Mouse (Mus musculus): ENCODE measurements around the gene Eif5b. TPM values are rescaled to one million over a fixed set of nuclear protein-coding genes. Genes with fewer than 3 reads are reported as not detected.
"Not testable (repeated sequence)": the region's sequence is repeated elsewhere in the genome, so short reads cannot be mapped to it uniquely, and the experiment has no call there.

The Eif5b gene
- polyA plus RNA-seq, 1 experiment from 2014 or later = 27.2 TPM

DNA sequence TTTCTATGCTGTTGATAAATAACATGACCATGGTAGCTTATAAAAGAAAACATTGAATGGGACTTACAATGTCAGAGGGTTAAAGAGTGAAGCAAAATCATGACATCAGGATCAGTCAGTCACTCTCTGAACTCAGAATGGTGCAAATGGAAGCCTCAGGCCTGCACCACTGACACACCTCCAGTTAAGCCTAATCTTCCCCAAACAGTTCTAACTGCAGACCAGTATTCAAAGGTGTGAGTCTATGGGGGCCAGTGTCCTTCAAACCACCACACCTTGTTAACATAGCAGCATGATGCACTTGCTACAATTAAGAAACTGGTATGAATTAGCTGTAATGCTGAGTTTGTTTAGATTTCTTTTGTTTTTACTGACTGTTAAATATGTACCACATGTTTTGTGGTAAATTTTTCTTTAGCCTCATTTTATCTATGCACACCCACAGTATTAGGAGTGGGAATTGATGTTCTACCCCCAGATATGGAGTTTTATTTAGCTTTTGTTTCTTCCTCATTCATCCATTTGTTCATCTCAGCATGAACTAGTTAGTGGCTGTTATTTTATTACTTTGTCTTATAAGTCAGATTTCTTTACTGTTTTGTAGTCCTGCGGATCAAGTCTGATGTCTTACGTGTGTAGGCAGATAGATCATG lies 16.9 kb downstream of the Eif5b start:
- H3K4me1 ChIP-seq = no peaks in the 10 kb centered on the region
- no peak for DNase-seq (ENCODE audit: low spot score)
- no peak overlapping the region for H3K27ac ChIP-seq
- H3K9me3 ChIP-seq (replicated peaks) = no peaks in the 10 kb centered on the region
- H3K4me3 ChIP-seq = no peak overlapping the region
- 98% methylated on average over 2 of the region's 2 CpGs for WGBS
- peaks cover 23% of the 10 kb centered on the region for H3K36me3 ChIP-seq
- H3K27me3 ChIP-seq (ENCODE audit: low read depth, poor library complexity, severe bottlenecking) = no peaks in the 10 kb centered on the region

DNA sequence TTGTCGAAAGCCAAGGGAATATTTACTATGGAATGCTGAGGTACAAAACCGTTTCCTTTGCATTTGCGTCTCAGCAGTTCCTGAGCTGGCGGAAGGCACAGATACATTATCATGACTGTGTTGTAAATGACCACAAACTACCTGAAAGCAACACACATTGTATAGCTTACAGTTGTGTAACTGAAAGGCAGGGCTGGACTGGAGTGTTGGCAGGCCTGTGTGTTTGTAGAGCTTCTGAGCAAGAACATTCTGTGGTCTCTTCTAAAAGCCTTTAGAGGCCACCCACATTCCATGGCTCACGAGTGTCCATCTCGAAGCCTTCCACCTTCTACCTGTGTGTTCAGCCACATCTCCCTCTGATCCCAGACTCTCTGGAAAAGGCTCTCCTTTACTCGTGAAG lies 29.5 kb downstream of the Eif5b start:
- no peak for DNase-seq (ENCODE audit: low spot score)
- no peak overlapping the region for H3K27ac ChIP-seq
- 93% methylated on average over 7 of the region's 7 CpGs for WGBS
- no peaks in the 10 kb centered on the region for H3K4me1 ChIP-seq
- H3K4me3 ChIP-seq = no peak overlapping the region
- H3K27me3 ChIP-seq (ENCODE audit: low read depth, poor library complexity, severe bottlenecking) = no peaks in the 10 kb centered on the region
- no peaks in the 10 kb centered on the region for H3K9me3 ChIP-seq (replicated peaks)
- H3K36me3 ChIP-seq = peaks cover 53% of the 10 kb centered on the region

DNA sequence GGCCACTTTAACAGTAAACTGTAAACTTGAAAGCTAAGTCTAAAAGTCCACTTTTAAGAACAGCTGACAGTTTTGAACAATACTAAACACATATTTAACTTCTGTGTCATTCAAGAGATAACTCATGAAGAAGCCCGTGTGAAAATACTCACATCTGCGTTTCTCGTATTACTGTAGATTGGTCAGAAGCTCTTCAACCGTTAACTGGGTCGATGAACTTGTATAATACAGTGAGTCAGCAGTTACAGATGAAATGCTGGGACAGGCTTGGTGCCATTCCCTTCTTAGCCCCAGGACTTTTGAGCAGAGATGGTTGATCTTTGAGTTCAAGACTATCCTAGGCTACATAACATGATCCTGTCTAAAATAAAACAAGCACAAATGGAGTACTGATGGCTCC lies 33.6 kb downstream of the Eif5b start:
- Histone ChIP-seq H3K27ac (no peak overlapping the region), H3K4me3 (no peak overlapping the region), H3K4me1 (no peaks in the 10 kb centered on the region), H3K9me3 (replicated peaks) (no peaks in the 10 kb centered on the region), H3K36me3 (peaks cover 59% of the 10 kb centered on the region), H3K27me3 (ENCODE audit: low read depth, poor library complexity, severe bottlenecking) (no peaks in the 10 kb centered on the region)
- WGBS = 95% methylated on average over 5 of the region's 5 CpGs
- DNase-seq (ENCODE audit: low spot score) = no peak

DNA sequence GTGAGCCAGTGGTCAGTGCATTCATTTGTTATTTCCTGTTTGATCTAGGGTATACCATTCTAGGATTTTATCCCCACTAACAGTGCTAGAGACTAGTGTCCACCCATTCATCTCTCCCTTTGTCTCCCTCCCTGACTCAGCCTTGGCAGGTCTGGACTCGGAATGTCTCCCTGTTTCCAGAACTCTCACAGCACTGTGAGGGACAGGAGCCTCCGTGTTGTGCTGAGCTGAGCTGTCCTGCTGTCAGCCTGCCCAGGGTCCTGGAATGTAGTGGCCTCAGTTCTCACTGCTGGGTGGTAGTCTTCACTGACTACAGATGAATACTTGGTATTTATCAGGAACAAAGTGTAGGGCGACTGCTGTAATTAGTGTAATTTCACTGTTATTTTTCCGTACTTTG lies 37.7 kb downstream of the Eif5b start:
- Histone ChIP-seq H3K4me3 (no peak overlapping the region), H3K36me3 (peaks cover 88% of the 10 kb centered on the region), H3K27me3 (ENCODE audit: low read depth, poor library complexity, severe bottlenecking) (no peaks in the 10 kb centered on the region), H3K9me3 (replicated peaks) (no peaks in the 10 kb centered on the region), H3K4me1 (no peaks in the 10 kb centered on the region), H3K27ac (no peak overlapping the region)
- DNase-seq (ENCODE audit: low spot score) = no peak
- 87% methylated on average over 4 of the region's 4 CpGs for WGBS

DNA sequence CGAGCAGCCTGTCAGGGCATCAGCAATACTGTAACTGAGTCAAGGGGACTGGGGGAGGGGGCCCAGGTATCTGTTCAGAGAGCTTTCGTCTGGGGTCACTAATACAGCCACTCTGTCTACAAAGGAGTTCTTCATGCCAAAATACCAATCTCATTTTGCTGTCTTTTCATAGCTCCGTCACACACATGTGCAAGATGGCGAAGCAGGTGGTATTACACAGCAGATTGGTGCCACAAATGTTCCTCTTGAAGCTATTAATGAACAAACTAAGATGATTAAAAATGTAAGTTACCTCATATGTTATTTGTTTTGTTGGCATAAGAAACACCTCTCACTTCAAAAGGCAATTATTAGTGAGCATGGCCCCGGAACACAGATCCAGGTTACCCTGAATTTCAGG lies 39.6 kb downstream of the Eif5b start:
- no peak for DNase-seq (ENCODE audit: low spot score)
- peaks cover 96% of the 10 kb centered on the region for H3K36me3 ChIP-seq
- H3K27ac ChIP-seq = no peak overlapping the region
- no peaks in the 10 kb centered on the region for H3K4me1 ChIP-seq
- no peaks in the 10 kb centered on the region for H3K27me3 ChIP-seq (ENCODE audit: low read depth, poor library complexity, severe bottlenecking)
- H3K4me3 ChIP-seq = no peak overlapping the region
- 97% methylated on average over 5 of the region's 5 CpGs for WGBS
- no peaks in the 10 kb centered on the region for H3K9me3 ChIP-seq (replicated peaks)

DNA sequence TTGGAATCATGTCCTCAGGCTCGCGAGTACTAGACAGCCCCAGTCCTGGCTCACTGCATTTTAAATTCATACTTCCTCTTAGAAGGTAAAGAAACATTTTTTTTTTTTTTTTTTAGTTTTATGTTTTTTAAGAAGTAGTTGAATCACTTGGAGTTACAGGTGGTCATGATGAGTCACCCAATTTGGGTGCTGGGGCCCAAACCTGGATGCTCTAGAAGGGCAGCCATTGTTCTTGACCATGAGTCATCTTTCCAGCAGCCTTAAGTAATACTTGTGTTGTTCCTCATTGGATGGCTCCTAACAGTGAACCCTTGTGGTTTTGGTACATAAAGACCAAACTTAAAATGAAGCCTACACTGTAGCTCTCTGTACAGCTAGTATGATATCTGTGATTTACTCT lies 41.1 kb downstream of the Eif5b start:
- DNase-seq (ENCODE audit: low spot score) = no peak
- H3K4me3 ChIP-seq = no peak overlapping the region
- H3K36me3 ChIP-seq = peaks cover 95% of the 10 kb centered on the region
- H3K27me3 ChIP-seq (ENCODE audit: low read depth, poor library complexity, severe bottlenecking) = no peaks in the 10 kb centered on the region
- H3K4me1 ChIP-seq = no peaks in the 10 kb centered on the region
- H3K9me3 ChIP-seq (replicated peaks) = no peaks in the 10 kb centered on the region
- no peak overlapping the region for H3K27ac ChIP-seq
- WGBS = 94% methylated on average over 2 of the region's 2 CpGs

DNA sequence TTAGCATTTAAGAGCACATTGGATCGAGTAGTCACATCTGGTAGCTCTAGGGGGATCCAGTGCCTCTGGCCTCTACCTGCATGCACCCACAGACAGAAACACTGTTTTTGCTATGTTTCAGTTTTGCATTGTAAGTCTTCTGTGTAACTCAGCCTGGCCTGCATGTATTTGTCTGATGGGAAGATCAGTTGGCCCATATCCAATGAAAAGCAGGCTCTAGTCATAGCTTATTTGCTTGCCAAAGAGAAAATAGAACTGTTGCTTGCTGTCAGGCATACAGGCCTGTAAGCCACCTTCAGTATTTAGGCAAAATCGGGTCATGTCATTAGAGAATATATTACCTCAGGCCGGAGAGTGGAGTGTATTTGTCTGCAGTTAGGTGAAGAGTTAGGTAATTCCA lies 50.3 kb downstream of the Eif5b start:
- WGBS = 94% methylated on average over 3 of the region's 3 CpGs
- Histone ChIP-seq H3K27ac (no peak overlapping the region), H3K4me1 (no peaks in the 10 kb centered on the region), H3K27me3 (ENCODE audit: low read depth, poor library complexity, severe bottlenecking) (no peaks in the 10 kb centered on the region), H3K4me3 (no peak overlapping the region), H3K9me3 (replicated peaks) (no peaks in the 10 kb centered on the region), H3K36me3 (peaks cover 99% of the 10 kb centered on the region)
- DNase-seq (ENCODE audit: low spot score) = no peak

DNA sequence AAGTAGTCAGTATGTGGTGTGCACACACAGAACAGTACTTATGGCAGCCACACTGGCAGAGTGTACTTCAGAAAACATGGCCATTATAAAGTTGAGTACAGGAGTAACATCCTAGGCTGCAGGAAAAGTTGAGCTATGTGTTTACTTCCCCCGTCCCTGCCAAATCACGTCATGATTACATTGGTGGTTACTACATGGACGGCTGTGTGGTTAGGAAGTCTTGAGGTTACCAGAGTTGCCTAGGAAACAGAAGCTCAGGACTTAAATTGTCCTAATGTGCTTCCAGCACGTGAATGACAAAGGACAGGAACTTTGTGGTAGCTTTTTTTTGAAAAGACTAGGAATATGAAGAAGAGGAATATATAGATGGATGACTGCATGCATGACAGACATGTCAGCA lies 51.8 kb downstream of the Eif5b start:
- peaks cover 100% of the 10 kb centered on the region for H3K36me3 ChIP-seq
- 80% methylated on average over 4 of the region's 4 CpGs for WGBS
- H3K4me1 ChIP-seq = no peaks in the 10 kb centered on the region
- no peak for DNase-seq (ENCODE audit: low spot score)
- no peak overlapping the region for H3K4me3 ChIP-seq
- no peaks in the 10 kb centered on the region for H3K27me3 ChIP-seq (ENCODE audit: low read depth, poor library complexity, severe bottlenecking)
- no peak overlapping the region for H3K27ac ChIP-seq
- no peaks in the 10 kb centered on the region for H3K9me3 ChIP-seq (replicated peaks)

DNA sequence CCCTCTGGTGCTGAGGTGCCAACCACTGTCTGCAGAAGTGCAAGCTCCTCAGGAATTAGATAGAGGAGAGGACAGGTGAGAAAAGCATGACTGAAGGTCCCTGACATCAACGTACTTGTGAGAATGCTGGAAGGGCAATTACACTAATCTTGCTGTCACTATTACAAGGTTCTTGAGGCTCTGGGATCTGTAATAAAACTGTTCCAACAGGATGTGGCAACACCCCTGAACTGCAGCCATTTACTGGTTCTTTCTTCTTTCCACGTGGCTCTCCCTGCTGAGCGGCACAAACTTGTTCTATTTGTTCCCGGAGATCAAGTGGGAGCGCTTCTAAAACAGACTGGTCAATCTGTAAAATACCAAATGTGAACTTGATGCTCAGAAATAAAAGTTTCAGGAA lies 57.4 kb downstream of the Eif5b start:
- Histone ChIP-seq H3K36me3 (peaks cover 99% of the 10 kb centered on the region), H3K9me3 (replicated peaks) (no peaks in the 10 kb centered on the region), H3K4me3 (no peak overlapping the region), H3K27ac (no peak overlapping the region), H3K4me1 (no peaks in the 10 kb centered on the region), H3K27me3 (ENCODE audit: low read depth, poor library complexity, severe bottlenecking) (no peaks in the 10 kb centered on the region)
- 81% methylated on average over 5 of the region's 5 CpGs for whole genome bisulfite sequencing
- DNase-seq (ENCODE audit: low spot score) = no peak

DNA sequence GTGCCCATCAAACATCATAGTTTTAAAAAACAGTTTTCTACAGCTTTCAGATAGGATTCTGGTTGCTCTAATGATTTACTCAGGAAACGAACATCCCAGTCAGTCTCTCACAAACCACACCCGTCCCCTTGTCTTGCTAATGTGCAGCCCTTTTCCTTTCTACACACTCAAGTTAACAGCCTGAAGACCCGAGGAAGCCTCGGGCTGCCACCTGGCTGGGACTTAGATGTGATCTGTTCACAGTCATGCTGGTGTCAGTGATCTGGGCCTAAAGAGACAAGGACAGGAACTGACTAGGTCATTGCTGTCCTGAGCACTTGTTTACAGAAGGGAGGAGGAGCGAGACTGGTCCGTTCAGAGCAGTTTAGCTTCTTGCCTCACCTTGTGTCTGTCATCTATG lies 60.6 kb downstream of the Eif5b start:
- no peak overlapping the region for H3K27ac ChIP-seq
- DNase-seq (ENCODE audit: low spot score) = no peak
- no peaks in the 10 kb centered on the region for H3K27me3 ChIP-seq (ENCODE audit: low read depth, poor library complexity, severe bottlenecking)
- H3K4me3 ChIP-seq = no peak overlapping the region
- no peaks in the 10 kb centered on the region for H3K4me1 ChIP-seq
- 85% methylated on average over 6 of the region's 6 CpGs for WGBS
- no peaks in the 10 kb centered on the region for H3K9me3 ChIP-seq (replicated peaks)
- H3K36me3 ChIP-seq = peaks cover 95% of the 10 kb centered on the region

DNA sequence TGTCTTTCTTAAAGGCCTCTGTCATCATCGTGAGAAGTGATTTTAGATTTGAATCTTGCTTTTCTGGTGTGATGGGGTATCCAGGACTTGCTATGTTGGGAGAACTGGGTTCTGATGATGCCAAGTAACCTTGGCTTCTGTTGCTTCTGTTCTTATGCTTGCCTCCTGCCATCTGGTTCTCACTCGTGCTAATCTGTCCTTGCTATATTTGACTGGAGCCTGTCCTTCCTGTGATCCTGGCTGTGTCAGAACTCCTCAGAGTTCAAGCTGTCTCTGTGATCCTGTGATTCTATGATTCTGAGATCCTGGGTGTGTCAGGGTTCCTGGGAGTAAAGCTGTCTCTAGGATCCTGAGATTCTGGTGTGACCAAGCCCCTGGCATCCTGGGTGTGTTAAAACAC lies 64.3 kb downstream of the Eif5b start:
- peaks cover 88% of the 10 kb centered on the region for H3K36me3 ChIP-seq
- not testable (repeated sequence) for DNase-seq (ENCODE audit: low spot score); H3K9me3 ChIP-seq (replicated peaks); H3K27ac ChIP-seq; H3K4me1 ChIP-seq; H3K4me3 ChIP-seq; H3K27me3 ChIP-seq (ENCODE audit: low read depth, poor library complexity, severe bottlenecking)
- 99% methylated on average over 2 of the region's 2 CpGs for WGBS

DNA sequence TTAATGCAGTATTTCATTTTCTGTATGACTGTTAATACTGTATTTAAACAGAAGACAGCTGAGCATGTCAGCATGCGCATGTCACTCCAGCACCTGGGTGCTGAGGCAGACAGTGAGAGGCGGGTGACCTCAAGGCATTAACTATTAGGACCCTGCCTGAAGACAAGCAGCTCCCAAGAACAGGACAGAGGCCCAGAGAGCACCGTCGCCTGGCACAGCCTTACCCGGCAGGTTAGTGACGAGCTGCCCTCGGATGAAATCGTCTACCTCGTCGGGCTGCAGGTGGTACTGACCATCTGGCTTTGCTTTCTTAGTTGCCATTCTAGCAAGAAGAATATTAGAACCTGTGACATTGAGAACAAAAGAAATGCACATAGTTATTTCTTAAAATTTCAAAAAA lies 69.5 kb downstream of the Eif5b start:
- H3K4me1 ChIP-seq = no peaks in the 10 kb centered on the region

DNA sequence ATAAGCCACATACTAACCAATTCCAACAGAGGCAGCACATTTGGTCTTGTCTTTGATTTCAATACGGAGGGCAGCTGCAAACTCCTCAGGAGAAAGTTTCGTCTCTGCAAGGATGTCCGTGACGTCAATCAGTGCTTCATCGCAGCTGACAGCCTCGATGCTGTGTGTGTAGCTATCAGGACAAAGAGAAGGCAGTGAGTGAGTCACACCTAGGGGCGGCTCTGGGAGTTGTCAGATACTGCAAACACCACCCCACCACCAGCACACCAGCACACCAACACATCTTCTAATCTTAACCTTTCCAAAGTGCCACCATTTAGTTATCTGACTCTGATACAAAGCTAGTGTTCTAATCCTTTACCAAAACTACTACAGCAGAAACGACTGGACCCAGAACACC lies 73.5 kb downstream of the Eif5b start:
- Histone ChIP-seq H3K4me3 (no peak overlapping the region), H3K27ac (no peak overlapping the region), H3K27me3 (ENCODE audit: low read depth, poor library complexity, severe bottlenecking) (no peaks in the 10 kb centered on the region), H3K36me3 (peaks cover 85% of the 10 kb centered on the region), H3K9me3 (replicated peaks) (no peaks in the 10 kb centered on the region), H3K4me1 (no peaks in the 10 kb centered on the region)
- whole genome bisulfite sequencing = 91% methylated on average over 8 of the region's 8 CpGs
- DNase-seq (ENCODE audit: low spot score) = no peak

More for the DNA sequence above, 69.5 kb downstream of the Eif5b start:
- WGBS = 94% methylated on average over 10 of the region's 10 CpGs
- Histone ChIP-seq H3K9me3 (replicated peaks) (no peaks in the 10 kb centered on the region), H3K27me3 (ENCODE audit: low read depth, poor library complexity, severe bottlenecking) (no peaks in the 10 kb centered on the region), H3K4me3 (no peak overlapping the region), H3K36me3 (peaks cover 81% of the 10 kb centered on the region), H3K27ac (no peak overlapping the region)
- DNase-seq (ENCODE audit: low spot score) = no peak

DNA sequence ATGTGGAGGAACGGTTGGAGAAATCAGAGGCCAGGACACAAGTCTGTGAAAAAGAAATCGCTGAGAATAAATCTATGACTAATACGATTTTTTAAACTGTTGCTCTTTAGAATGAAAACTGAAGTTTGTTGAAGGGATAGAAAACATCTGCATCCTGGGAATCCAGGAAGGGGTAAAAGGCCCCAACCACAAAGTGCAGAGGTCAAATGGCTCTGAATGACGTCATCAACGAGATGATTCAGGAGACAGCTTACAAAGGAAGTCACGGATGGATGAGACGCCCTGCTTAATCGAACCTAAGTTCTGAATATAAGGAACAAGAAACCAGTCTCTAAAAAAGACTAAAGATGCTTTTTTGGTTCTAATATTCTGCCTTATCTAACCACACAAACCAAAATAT lies 83.5 kb downstream of the Eif5b start:
- 78% methylated on average over 8 of the region's 8 CpGs for WGBS
- no peak for DNase-seq (ENCODE audit: low spot score)
- Histone ChIP-seq H3K27me3 (ENCODE audit: low read depth, poor library complexity, severe bottlenecking) (no peaks in the 10 kb centered on the region), H3K27ac (no peak overlapping the region), H3K36me3 (peaks cover 77% of the 10 kb centered on the region), H3K4me1 (no peaks in the 10 kb centered on the region), H3K4me3 (no peak overlapping the region), H3K9me3 (replicated peaks) (no peaks in the 10 kb centered on the region)
